Mouse (Mus musculus): ENCODE results near the gene 1110032A03Rik. TPM values are rescaled to one million over a fixed set of nuclear protein-coding genes. Genes with fewer than 3 reads are reported as not detected.
A peak's percentile ranks its signal among the peaks of the same experiment; 100 is the strongest.

The 1110032A03Rik gene
- total RNA-seq, 2 experiments from 2014 or later: 32.6 to 34.2 TPM

- intact Hi-C loops (cut with DNase I): no loop called here
- DNase-seq (ENCODE audit: low spot score in 2 of 2): no peak
Observed at GRCm38 (mm10) chr9:50776162-50776760, 941 bp upstream of the 1110032A03Rik start.

GRCm38 (mm10) chr9:50775662-50776126 is 374 bp upstream of the 1110032A03Rik start:
- DNase-seq (ENCODE audit: low spot score in 2 of 2): no peak

GRCm38 (mm10) chr9:50774026-50774462 is 1.3 kb downstream of the 1110032A03Rik start:
- intact Hi-C loops (cut with DNase I): no loop called here
- no peak for DNase-seq (ENCODE audit: low spot score in 2 of 2)

More at GRCm38 (mm10) chr9:50775662-50776126, 374 bp upstream of the 1110032A03Rik start:
- intact Hi-C loops (cut with DNase I): no loop called here

GRCm38 (mm10) chr9:50770011-50770410 is 5.3 kb downstream of the 1110032A03Rik start:
- no peak for DNase-seq (ENCODE audit: low spot score in 2 of 2)
- intact Hi-C loops (cut with DNase I): no loop called here

GRCm38 (mm10) chr9:50768107-50769002 is 7.0 kb downstream of the 1110032A03Rik start, which contains the start of gene Fdxacb1:
Gene Fdxacb1 (plus strand): TSS chr9:50768236.
- peak; percentile 99 for DNase-seq (ENCODE audit: low spot score in 2 of 2)
- intact Hi-C loops (cut with DNase I): loop anchor here (1.0 to 5.0 kb wide), 4 partner anchors 29 to 111 kb away; partner anchors contain the start of genes Dixdc1 and Dlat

GRCm38 (mm10) chr9:50767531-50768106 is 7.7 kb downstream of the 1110032A03Rik start:
- DNase-seq (ENCODE audit: low spot score in 2 of 2): peak in 1 of 2 experiments; percentile 18

GRCm38 (mm10) chr9:50763331-50763730 is 12.0 kb downstream of the 1110032A03Rik start:
- intact Hi-C loops (cut with DNase I): loop anchor here (5.0 kb wide), 1 partner anchor 56 kb away; no protein-coding TSS in a partner anchor
- no peak for DNase-seq (ENCODE audit: low spot score in 2 of 2)

More at GRCm38 (mm10) chr9:50767531-50768106, 7.7 kb downstream of the 1110032A03Rik start:
- intact Hi-C loops (cut with DNase I): loop anchor here (1.0 to 5.0 kb wide), 4 partner anchors 28 to 110 kb away; partner anchors contain the start of genes Dixdc1 and Dlat

GRCm38 (mm10) chr9:50761520-50762243 is 13.6 kb downstream of the 1110032A03Rik start:
- intact Hi-C loops (cut with DNase I): loop anchor here (5.0 kb wide), 1 partner anchor 54 kb away; no protein-coding TSS in a partner anchor
- DNase-seq (ENCODE audit: low spot score in 2 of 2): no peak

- intact Hi-C loops (cut with DNase I): no loop called here
- DNase-seq (ENCODE audit: low spot score in 2 of 2): no peak
Observed at GRCm38 (mm10) chr9:50756711-50757110, 18.6 kb downstream of the 1110032A03Rik start.

- intact Hi-C loops (cut with DNase I): no loop called here
- DNase-seq (ENCODE audit: low spot score in 2 of 2): peak in 1 of 2 experiments; percentile 49
Observed at GRCm38 (mm10) chr9:50753947-50754346, 21.4 kb downstream of the 1110032A03Rik start.

- intact Hi-C loops (cut with DNase I): no loop called here
- DNase-seq (ENCODE audit: low spot score in 2 of 2): peak; percentile 47 to 84
Observed at GRCm38 (mm10) chr9:50752784-50753615, 22.3 kb downstream of the 1110032A03Rik start.

GRCm38 (mm10) chr9:50752054-50752602 is 23.2 kb downstream of the 1110032A03Rik start, which contains the start of gene Hspb2:
Gene Hspb2 (minus strand): TSS chr9:50752354.
- peak in 1 of 2 experiments; percentile 37 for DNase-seq (ENCODE audit: low spot score in 2 of 2)
- intact Hi-C loops (cut with DNase I): no loop called here

- DNase-seq (ENCODE audit: low spot score in 2 of 2): no peak
- intact Hi-C loops (cut with DNase I): no loop called here
Observed at GRCm38 (mm10) chr9:50751323-50751722, 24.0 kb downstream of the 1110032A03Rik start, which contains the start of gene Cryab. Gene Cryab (plus strand): TSS chr9:50751325.

GRCm38 (mm10) chr9:50750706-50751105 is 24.6 kb downstream of the 1110032A03Rik start:
- no peak for DNase-seq (ENCODE audit: low spot score in 2 of 2)
- intact Hi-C loops (cut with DNase I): no loop called here

- DNase-seq (ENCODE audit: low spot score in 2 of 2): no peak
- intact Hi-C loops (cut with DNase I): no loop called here
Observed at GRCm38 (mm10) chr9:50746214-50746677, 29.1 kb downstream of the 1110032A03Rik start, which contains the start of gene 2310030G06Rik. Gene 2310030G06Rik (minus strand): TSS chr9:50746536.

- DNase-seq (ENCODE audit: low spot score in 2 of 2): no peak
- intact Hi-C loops (cut with DNase I): no loop called here
Observed at GRCm38 (mm10) chr9:50745806-50746205, 29.5 kb downstream of the 1110032A03Rik start.

GRCm38 (mm10) chr9:50742744-50743143 is 32.6 kb downstream of the 1110032A03Rik start:
- DNase-seq (ENCODE audit: low spot score in 2 of 2): no peak
- intact Hi-C loops (cut with DNase I): no loop called here
